Mouse (Mus musculus) small intestine, adult 2 months (tissue): Measurements from ENCODE around the gene Gabrp.

ENCODE experiments used
- CTCF ChIP-seq: fragments of 200-500 bp; IDR thresholded peaks from 2 replicates; pipeline ENCODE4 v1.5.1; 2012; ENCODE audit warnings: low read depth, mild to moderate bottlenecking, control low read depth, inconsistent platforms, low read length, moderate library complexity, mixed read lengths; ENCODE audit not compliant: insufficient replicate concordance, insufficient read length; ENCODE audit errors: extremely low read depth
- POLR2A ChIP-seq: fragments of 200-500 bp; IDR thresholded peaks from 2 replicates; pipeline ENCODE4 v1.6.1; 2012; ENCODE audit warnings: low read depth, mild to moderate bottlenecking, control low read depth, inconsistent platforms, low read length, moderate library complexity

- TF ChIP-seq CTCF (no peak), POLR2A (no peak)
These were observed 7.9 kb upstream of the Gabrp start for GRCm38 (mm10) chr11:33586614-33587013.
